Mouse (Mus musculus): ENCODE measurements at regions not wholly inside any gene's neighbourhood (a gene's known extent, or its start where the extent isn't known, plus 50 kb on each side); places are given as distances from the start of the nearest gene placed in this dataset.

DNA sequence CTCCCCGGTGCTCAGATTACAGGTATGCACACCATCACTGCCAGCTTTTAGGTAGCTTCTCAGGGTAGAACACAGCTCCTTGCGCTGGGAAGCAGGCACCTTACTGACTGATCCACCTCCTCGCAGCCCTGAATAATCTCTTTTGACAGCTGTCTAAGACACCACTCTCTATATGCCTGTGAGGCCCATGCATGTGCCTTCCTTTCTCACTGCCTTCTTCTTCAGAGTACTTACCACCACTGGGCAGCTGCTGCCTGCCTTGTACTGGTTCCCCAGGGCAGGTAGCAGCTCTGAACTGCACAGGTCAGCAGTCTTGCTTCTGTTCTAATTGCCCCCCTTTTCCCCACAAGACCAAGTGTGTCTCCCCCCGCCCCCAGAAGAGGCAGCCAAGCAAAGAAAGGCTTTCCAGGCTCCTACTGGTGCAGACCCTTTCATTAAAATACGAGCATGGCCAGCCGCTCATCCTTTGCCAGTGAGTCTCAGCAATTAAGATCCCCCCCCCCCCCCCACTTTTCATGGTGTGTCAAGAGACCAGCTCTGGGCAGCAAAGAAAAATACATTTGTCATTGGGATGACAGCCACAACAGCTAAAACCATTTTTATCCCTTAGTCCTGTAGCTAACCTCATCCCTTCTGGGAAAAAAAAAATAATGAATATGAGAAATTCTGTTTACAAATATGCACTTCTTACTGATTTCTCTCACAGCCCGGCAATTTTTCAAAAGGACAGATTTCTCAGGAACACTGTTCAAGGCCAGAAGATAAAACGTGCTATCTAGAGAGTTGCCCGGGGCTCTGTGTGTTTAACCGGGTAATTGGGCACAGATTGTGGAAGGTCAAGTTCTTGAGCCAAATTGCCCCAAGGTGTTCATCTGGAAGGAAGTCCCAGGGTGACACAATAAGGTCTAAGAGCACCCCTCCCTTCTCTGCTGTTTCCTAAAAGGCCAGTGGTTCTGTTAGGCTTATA is 213.9 kb upstream of the Cxcr4 start:
- TF ChIP-seq CTCF (conservative IDR thresholded peaks at IDR 0.05 in 1 of 2, IDR thresholded peaks at IDR 0.05 in 1 of 2; ENCODE audit: low read depth in 2 of 2, low read length in 2 of 2): no peak
- TF ChIP-seq POLR2A (IDR thresholded peaks at IDR 0.05; ENCODE audit: low read depth, low read length): no peak

Measured in CH12.LX (cell line).